Mouse (Mus musculus) hindlimb bud, embryonic 11.5 days (tissue): ENCODE measurements around the gene Sec61a1.

ENCODE experiments used
- DNase-seq: peaks from one replicate; pipeline ENCODE4 v3.0.0-alpha.2; 2012; ENCODE audit warnings: low read depth, low spot score; ENCODE audit errors: extremely low spot score

Gene Sec61a1

DNA sequence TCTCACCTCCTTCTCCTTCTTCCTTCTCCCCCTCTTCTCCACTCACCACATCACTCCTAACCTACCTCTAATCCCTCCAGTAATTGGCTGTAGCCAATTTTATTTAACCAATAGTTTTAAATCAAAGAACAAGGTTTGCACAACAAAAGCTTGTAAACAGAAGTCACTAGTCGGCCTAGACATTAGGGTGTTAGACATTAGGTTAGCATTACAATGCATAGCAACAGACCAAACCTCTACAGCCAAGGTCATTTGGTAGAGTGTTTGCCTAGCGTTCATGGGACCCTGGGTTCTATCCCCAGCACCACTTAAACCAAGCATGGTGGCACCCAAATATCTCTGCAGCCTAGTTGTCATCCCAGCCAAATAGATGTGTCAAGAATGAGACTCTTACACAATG lies 64.2 kb downstream of the Sec61a1 start:
- no peak for DNase-seq
